Mouse (Mus musculus): Measurements from ENCODE around the gene Krcc1.
A peak's percentile ranks its signal among the peaks of the same experiment; 100 is the strongest.

Gene Krcc1

DNA sequence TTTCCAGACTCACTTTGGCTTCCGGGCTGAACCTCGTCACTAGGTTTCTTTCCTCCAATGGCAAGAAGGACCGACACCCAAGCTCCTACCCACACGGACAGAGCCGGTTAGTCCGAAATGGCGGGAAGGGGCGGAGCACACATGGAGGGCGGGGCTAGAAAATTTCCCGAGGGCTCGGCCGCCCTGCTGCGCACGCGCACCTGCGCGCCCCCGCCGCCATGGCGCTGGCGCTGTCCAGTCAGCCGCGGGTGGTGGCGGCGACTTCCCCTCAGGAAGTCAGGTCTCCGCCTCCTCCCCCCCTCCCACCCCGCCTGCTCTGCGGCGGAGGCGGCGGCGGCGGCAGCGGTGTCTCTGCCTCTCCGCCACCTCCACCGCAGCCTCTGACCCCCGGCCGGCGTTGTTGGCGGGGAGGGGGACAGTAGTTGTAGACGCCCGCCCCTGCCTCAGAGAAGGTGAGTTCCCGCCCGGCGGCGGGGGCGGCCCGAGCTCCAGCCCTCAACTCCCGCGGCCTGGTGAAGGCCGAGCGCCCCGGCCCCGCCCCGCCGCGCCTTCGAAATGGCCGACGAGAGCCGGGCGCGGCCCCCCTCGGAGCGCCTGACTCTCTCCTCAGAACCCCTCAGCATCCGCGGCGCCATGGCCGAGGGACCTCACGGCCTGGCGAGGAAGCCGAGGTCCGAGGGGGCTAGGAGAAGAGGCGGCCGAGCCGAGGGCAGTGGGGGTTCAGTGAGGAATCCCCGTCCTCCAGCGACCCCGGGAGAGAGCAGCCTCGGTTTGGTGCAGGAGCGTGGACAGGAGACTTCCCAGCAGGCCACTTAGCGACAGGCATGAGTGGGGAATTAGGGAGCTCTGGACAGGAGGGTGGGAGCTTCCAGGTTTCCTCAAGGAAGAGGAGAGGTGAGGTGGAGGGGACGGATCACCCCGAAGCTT, at the start of gene Krcc1:
TSS of gene Krcc1 (plus strand) at position 289 of the 927 bp plus-strand sequence.
- ATAC-seq (ENCODE audit: insufficient number of reproducible peaks, low FRiP score, low TSS enrichment), result peak; percentile 90

DNA sequence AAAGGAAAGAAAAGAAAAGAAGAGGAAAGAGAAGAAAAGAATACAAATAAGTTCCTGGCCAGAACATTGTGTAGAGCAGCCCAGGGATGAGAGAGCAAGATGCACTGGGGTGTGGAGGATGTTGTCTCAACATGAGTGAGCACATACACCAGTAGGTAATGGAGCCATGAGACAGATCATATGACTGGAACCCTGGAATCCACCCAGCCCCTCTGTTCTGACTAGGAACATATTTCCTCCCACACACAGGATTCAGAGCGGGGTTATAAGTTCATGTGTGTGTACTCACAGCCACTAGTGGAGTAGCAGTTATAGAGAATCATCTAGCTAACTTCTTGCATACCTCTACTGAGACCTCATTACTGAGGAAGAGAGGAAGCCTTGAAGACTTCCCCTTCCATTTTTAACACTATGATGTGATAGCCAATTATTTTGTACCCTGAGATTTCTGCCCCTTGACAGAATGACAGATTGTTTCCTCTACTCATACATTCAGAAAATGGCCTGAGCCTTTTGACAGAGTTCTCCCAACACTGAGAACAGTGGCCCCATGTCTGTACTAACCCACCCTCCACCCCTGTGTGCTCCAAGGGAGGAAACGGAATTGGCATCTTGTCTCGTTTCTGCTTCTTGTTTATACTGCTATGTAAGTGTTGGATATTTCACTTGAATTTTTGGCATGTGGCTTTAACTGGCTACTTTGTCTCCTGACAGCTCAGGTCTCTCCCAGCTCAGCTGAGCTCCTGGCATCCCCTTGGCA, 47.1 kb upstream of the Krcc1 start:
- ATAC-seq (ENCODE audit: insufficient number of reproducible peaks, low FRiP score, low TSS enrichment), result no peak

DNA sequence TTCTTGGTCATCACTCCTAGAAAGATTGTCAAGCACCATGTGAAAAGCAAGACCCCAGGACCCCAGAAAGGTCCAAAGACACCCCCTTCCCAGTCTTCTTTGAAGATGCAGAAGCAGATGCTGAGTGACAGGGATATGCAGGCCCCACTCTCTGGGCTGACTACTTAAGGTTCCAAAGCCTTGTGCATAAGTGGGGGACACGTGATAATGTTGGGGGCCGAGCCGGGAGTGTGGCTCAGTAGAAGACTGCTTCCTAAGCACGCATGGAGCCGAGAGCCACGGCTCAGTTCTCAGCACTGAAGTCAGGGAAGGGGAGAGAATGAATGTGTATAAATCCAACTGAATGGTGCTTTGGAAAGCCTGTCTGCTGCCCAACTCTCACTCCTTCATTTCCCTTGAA, 44.9 kb upstream of the Krcc1 start:
- no peak for ATAC-seq (ENCODE audit: insufficient number of reproducible peaks, low FRiP score, low TSS enrichment)

DNA sequence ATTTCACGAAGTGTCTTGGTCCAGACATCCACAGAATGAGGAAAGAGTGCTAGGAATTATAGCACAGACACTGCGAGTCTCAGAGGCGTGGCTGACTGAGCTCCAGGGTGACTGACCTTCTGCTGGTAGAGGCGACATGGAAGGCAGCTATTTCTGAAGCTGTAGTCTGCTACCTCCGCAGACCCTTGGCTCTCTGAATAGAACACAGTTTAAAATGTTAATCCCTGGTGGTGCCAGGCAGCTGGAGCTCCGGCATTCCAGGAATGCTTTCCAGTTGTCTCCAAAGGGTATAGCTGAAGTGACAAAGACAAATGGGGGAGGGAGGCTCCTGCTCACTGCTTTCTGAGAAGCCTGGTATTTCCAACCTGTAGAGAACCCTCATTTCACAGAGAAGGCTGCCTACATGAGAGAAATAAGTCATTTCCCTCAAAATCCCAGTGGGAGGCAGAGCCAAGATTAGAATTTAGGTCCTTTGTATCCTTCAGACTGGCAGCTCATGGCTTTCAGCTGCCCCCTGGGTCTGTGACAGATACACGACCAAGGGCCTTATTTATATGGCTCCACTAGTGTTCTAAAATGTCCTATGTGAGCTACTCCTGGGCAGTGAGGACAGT, 44.2 kb upstream of the Krcc1 start:
- no peak for ATAC-seq (ENCODE audit: insufficient number of reproducible peaks, low FRiP score, low TSS enrichment)

DNA sequence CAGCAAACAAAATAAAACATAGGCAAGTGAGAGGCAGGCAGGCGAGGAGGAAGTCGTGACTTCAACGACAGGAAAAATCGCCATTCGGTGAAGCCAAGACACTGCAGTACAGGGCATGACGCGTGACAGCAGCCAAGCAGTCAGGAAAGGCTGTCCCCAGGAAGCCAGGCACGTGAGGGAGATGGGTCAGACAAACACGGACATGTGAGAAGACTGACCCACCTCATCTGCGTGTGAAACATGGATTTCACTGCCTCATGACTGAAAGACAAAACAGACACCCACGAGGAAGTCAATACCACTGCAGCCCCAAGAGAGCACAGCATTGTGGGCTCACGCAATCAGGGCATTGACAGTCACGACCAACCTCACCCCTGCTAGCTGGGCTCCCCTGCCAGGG, 36.4 kb upstream of the Krcc1 start:
- no peak for ATAC-seq (ENCODE audit: insufficient number of reproducible peaks, low FRiP score, low TSS enrichment)

DNA sequence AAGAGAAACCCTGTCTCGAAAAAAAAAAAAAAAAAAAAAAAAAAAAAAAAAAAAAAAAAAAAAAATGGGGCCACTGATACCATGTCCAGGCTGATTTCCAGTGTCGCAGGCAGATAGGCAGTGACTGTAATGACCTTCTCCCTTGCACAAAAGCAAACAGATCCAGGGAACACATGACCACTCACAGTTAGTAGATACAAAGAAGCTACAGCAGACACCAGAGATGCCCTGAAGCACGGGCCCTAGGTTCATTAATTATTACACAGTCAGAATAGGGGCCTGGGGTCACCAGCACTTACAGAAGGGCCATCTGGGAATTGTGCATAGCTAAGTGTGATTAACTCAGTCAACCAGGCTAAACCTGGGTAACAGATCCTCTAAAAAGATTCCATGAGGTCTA, 35.5 kb upstream of the Krcc1 start:
- ATAC-seq (ENCODE audit: insufficient number of reproducible peaks, low FRiP score, low TSS enrichment), result no peak

DNA sequence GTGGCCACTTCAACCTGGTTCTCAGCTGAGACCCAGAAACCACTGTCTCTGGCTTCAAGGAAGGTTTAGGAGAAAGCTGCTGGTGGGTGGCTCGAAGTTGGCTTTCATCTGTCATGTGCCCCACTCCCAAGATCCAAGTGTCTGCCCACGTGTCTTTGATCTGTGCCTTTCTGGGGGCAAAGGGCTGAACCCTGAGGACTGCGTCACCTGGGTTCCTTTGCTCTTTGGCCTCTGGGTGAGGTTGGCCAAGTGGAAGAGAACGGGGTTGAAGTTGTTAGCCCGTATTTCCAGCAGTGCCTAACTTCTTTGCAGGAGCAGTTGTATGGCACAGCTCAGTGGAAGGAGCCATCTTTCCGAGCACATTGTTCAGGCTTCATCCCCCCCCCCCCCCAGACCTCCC, 35.0 kb upstream of the Krcc1 start:
- no peak for ATAC-seq (ENCODE audit: insufficient number of reproducible peaks, low FRiP score, low TSS enrichment)

DNA sequence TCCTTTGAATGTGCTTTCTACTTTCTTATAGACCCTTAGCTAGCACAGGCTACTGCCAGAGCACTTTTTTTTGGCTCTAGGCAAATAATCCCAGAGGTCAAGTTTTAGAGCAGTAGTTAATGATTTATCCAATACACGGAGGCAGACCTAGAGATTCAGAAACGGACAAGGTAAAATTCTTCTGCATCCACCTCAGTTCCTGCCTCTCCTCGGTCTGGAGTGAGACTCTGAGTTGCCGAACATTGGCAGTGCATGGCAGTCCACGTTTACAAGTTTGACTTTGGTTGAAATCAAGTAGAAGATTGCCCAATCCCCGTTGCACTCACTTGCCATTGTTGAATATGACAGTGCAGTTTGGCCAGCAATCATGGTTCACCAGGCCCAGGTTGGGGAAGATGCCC, 34.4 kb upstream of the Krcc1 start:
- no peak for ATAC-seq (ENCODE audit: insufficient number of reproducible peaks, low FRiP score, low TSS enrichment)

DNA sequence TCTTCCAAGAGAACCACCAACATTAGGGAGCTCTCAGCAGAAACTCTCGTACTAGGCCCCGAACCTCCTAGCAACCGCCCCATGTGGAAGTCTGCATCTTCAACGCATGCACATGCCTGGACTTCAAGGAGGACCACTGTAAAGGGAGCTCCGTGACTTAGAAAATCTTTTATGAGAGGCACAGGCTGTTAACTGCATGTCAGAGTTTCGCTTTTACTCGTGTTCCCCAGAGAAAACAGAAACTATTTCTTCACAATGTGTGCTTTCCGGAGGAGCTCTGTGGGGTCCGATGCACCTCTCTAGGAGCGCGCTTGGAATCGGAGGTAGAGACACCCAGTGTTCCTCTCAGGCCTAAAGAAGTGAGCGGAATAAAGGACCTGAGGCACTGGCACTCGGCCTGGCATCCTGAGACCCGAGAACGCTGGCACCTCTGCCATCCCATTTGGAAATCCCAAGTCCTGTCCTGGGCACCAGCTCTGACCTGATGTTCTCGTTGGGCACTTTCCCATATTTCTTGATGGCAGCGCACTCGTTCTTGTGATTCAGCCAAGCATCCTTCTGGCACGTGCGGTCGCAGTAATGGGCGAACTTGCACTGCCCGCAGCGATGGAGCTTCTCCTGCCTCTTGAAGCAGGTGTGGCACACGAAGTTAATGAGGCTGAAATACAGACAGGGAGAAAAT, 32.3 kb upstream of the Krcc1 start:
- no peak for ATAC-seq (ENCODE audit: insufficient number of reproducible peaks, low FRiP score, low TSS enrichment)

DNA sequence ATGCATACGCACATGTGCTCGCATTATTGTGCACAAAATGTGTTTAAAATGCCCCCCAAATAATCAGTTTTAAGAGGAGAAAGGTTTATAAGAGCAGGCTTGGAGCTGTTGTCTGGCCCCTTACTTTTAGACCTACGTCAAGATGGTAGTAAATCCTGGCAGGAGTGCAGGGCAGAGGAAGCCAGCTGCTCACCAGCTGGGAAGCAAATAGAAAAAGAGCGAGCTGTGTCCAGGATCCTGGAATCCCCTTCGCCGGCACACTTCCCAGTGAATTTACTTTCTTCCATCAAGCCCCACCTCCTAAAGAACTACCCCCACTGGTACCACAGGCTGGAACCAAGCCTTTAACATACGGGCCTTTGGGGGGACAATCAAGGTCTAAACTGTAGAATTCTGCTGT, 30.6 kb upstream of the Krcc1 start:
- no peak for ATAC-seq (ENCODE audit: insufficient number of reproducible peaks, low FRiP score, low TSS enrichment)

DNA sequence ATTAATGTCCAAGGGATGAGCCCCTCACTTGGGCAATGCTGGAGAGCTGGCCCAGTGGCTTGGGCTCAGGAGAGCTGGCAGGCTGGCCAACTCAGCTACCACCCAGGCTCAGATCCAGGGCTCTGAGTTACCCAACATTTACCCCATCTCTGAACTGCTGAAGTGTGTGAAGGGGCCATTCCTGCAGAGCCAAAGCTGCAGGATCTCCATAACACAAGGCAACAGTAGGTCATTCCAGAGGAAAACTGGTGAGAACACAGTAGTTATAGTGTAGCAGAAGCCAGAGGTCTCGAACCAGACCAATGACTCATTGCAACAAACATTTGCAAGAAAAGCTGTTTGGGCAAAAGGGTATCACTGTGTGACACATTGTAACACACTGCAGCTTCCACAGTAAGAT, 28.7 kb upstream of the Krcc1 start:
- ATAC-seq (ENCODE audit: insufficient number of reproducible peaks, low FRiP score, low TSS enrichment), result no peak

DNA sequence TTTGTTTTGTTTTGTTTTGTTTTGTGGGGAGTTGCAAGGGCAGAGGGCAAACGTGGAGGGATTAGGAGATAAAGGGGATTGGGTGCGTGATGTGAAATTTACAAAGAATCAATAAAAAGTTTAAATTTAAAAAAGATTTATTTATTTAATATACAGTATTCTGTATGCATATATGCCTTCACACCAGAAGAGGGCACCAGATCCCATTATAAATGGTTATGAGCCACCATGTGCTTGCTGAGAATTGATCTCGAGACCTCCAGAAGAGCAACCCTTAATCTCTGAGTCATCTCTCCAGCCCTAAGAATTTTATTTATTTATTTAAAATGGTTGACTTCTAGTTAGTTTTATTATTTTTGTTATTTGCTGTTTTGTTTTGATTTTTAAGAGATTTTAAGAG, 28.2 kb upstream of the Krcc1 start:
- no peak for ATAC-seq (ENCODE audit: insufficient number of reproducible peaks, low FRiP score, low TSS enrichment)

DNA sequence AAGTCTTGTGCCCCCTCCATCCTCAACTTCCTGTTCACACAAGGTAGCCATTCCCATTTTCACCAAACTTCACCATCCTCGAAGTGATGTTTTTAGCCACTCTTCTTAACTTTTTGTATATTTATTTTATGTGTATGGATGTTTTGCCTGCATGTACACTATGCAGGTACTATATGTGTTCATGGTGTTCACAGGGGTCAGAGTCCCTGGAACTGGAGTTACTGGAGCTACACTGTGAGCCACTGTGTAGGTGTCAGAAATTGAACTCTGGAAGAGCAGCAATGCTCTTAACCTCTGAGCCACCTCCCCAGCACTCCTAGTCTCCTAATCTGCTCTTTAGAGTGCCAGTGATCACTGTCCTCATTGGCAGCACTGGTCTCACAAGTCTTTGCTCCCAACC, 23.1 kb upstream of the Krcc1 start:
- ATAC-seq (ENCODE audit: insufficient number of reproducible peaks, low FRiP score, low TSS enrichment), result no peak

DNA sequence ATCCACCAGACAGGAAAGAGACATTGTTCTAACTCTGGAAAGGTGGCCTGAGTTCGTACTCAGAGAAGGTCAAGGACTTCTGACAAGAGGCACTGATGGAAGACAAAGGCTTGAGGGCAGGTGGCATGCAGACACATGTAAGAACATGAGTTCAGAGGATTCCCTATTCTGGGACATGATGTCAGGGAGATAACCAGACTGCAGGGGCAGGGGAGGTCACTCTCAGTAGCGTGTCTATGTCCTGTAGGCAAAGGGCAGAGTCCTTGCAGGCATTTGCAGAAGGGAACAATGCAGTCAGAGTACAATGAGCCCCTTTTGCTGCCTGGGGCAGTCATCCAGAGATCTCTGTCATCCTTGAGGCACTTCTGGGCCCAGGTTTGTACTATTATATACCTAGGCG, 21.9 kb upstream of the Krcc1 start:
- ATAC-seq (ENCODE audit: insufficient number of reproducible peaks, low FRiP score, low TSS enrichment), result no peak

DNA sequence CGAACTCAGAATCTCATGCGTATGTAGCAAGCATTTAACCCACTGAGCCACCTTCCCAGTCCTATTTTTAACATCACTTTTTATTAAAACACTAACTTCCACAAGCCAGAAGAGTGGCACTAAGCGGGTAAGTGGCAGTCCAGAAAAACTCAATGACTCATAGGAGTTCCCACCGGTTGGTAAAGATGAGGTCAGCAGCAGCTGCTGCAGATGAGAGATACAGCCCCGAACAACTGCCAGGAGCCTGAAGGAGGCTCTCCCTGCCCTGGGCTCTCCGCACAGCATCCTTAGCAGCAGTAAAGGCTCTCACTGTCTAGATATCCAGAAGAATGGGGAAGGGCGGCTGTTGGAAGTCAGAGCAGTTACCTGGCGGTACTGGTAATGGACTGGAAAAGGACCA, 20.5 kb upstream of the Krcc1 start:
- ATAC-seq (ENCODE audit: insufficient number of reproducible peaks, low FRiP score, low TSS enrichment), result no peak

DNA sequence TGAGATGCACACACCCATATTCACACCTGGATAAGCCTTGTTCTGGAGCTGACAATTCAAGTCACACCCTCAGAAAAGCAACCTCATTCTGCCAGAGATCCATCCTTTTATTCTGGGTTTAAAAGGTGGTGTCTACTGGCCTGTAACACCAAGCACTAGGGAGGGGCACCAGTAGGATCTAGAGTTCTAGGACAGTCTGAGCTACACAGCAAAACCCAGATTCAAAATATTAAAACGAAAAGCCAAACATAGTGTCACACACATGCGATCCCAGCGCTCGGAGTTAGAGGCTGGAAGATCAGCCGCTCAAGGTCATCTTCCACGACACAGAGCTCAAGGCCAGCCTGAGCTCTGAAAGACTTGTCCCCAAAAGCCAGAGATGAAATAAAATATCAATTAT, 17.0 kb upstream of the Krcc1 start:
- ATAC-seq (ENCODE audit: insufficient number of reproducible peaks, low FRiP score, low TSS enrichment), result no peak

DNA sequence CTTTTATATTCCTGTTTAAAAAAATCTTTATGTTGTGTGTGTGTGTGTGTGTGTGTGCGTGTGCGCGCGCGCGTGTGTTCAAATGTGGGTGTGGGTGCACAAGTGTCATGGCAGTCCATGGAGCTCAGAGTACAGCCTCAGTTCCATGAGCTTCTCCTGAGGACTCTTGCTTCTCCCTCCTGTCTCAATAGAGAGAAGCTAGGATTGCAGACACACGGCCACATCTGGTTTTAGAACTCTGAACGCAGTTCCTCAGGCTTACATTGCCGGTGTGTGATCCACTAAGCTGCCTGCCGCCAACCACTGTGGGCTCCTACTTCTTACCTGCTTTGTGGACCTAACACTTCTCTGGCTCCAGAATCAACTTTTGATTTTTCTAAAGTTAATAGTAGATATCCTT, 15.3 kb upstream of the Krcc1 start:
- ATAC-seq (ENCODE audit: insufficient number of reproducible peaks, low FRiP score, low TSS enrichment), result no peak

DNA sequence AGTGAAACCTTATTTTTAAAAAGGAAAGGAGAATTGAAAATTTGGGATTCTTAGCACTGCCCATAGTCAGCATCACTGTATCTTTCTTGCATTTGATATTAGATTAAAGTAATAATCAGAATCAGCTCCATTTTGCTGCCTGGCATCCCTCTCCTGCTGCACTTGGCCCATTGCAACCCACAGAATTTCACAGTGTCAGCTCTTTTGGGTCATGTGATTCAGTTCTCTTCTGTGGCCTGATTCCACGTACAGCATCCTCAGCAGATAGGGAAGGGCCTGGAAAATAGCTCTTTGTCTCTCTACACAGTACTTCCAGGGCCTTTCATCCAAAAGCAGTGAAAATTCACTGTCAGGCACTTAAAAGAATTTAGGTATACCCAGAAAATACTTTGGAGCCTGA, 14.1 kb upstream of the Krcc1 start:
- no peak for ATAC-seq (ENCODE audit: insufficient number of reproducible peaks, low FRiP score, low TSS enrichment)

DNA sequence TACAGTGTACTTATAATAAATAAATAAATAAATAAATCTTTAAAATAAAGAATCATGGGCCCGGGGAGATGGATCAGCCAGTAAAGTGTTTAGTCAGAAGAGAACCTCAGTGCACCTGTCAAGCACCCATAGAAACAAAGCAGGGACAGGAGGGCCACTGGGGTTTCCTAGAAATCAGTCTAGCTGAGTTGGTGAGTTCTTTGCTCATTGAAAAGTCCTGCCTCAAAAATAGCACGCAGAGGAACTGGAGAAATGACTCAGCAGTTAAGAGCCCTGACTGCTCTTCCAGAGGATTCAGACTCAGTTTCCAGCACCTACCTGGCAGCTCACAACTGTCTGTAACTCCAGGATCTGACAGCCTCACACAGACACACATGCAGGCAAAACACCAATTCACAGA, 12.9 kb upstream of the Krcc1 start:
- ATAC-seq (ENCODE audit: insufficient number of reproducible peaks, low FRiP score, low TSS enrichment), result no peak

DNA sequence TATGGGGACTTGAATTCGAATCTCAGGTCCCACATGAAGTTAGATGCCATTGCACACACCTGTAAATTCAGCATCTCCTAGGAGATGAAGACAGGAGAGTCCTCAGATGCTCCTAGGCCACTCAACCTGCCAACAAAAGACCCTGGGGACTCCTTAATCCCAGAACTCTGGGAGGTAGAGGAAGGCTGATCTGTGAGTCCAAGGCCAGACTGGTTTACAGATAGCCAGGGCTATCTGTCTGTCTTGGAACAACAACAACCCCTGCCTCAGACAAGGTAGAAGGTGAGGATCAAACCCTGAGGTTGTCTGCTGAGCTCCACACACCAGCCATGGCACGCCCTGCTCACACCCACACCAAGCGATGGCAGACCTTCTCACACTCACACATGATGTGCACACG, 12.3 kb upstream of the Krcc1 start:
- ATAC-seq (ENCODE audit: insufficient number of reproducible peaks, low FRiP score, low TSS enrichment), result no peak
